Comparison of ENCODE assay signal across 8 mouse cellular contexts in the genomic region with DNA sequence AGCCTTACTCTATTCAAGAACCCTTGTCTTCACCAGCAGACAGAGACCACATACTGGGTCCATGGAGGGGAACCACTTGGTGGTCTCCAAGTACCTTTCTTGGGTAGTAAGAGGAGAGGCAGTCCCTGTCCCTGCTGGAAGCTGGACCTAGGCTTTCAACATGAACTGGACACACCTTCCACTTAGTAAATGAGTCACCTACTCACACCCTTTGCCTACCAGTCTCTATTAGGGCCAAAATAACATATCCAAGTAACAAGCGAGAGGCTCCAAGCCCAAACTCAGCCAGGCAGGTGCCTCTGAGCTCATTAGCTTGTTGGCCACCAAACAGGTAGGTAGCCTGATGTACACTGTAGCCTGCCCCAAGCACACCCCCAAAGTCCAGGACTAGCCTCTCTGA. TPM values are rescaled to one million over a fixed set of nuclear protein-coding genes. Genes with fewer than 3 reads are reported as not detected.
DNase-seq lines count a peak whose midpoint lies in the region; ATAC-seq and TF ChIP-seq lines count a peak whose summit lies in the region.

No protein-coding gene starts in this region.

- peaks cover 40% of the 10 kb centered on the region for H3K36me3 ChIP-seq in heart, embryonic 13.5 days
- H3K36me3 ChIP-seq in MEL (ENCODE audit: control insufficient read depth in 1 of 2, insufficient read depth in 2 of 2, low read length in 2 of 2) (peaks cover 5 to 13% of the 10 kb centered on the region in 2 experiments), macrophage (ENCODE audit: inconsistent target) (peaks cover 28% of the 10 kb centered on the region)
- H3K36me3 ChIP-seq in hindbrain, embryonic 10.5 days: peaks cover 43% of the 10 kb centered on the region

- peak overlapping the region; percentile 94 for H3K9ac ChIP-seq in heart, embryonic 13.5 days
- peak overlapping the region; percentile 97 for H3K9ac ChIP-seq in MEL (ENCODE audit: control insufficient read depth, low read depth, low read length, poor library complexity, severe bottlenecking)

- no peaks in the 10 kb centered on the region for H3K27me3 ChIP-seq in heart, embryonic 13.5 days (replicated peaks)
- no peaks in the 10 kb centered on the region for H3K27me3 ChIP-seq in MEL (ENCODE audit: control insufficient read depth in 1 of 2, insufficient read depth in 2 of 2, low read length in 2 of 2)
- no peaks in the 10 kb centered on the region for H3K27me3 ChIP-seq in hindbrain, embryonic 10.5 days (ENCODE audit: insufficient read depth, poor library complexity, severe bottlenecking)

- peaks cover 28% of the 10 kb centered on the region for H3K4me1 ChIP-seq in heart, embryonic 13.5 days
- peaks cover 0 to 12% of the 10 kb centered on the region in 2 experiments; a peak in 1 of 4 replicates for H3K4me1 ChIP-seq in MEL (ENCODE audit: control insufficient read depth in 1 of 2, insufficient read depth in 2 of 2, low read length in 2 of 2)
- peaks cover 26% of the 10 kb centered on the region for H3K4me1 ChIP-seq in hindbrain, embryonic 10.5 days (replicated peaks)

- no peak for TF ChIP-seq RAD21 in MEL (IDR thresholded peaks at IDR 0.05; ENCODE audit: low read depth, low read length)

- no peak for ATAC-seq in heart, embryonic 13.5 days (ENCODE audit: extremely low read depth, insufficient number of reproducible peaks, low FRiP score, low TSS enrichment)

- peak overlapping the region; percentile 97 for H3K4me3 ChIP-seq in heart, embryonic 13.5 days
- H3K4me3 ChIP-seq in MEL (ENCODE audit: control insufficient read depth in 1 of 2, insufficient read depth in 1 of 2, low read depth in 2 of 2, low read length in 2 of 2) (peak overlapping the region; percentile 74 to 92), macrophage (ENCODE audit: inconsistent target) (peak overlapping the region; percentile 89)
- peak overlapping the region; percentile 95 for H3K4me3 ChIP-seq in hindbrain, embryonic 10.5 days

- peak overlapping the region; percentile 81 for H3K4me2 ChIP-seq in heart, embryonic 13.5 days

- 80% methylated on average over 1 of the region's 1 CpGs for WGBS in heart, embryonic 13.5 days
- WGBS in hindbrain, embryonic 10.5 days: 82% methylated on average over 1 of the region's 1 CpGs
- WGBS in macrophage (ENCODE audit: missing documents): 73% methylated on average over 1 of the region's 1 CpGs

- no peak for TF ChIP-seq EP300 in MEL (IDR thresholded peaks at IDR 0.05; ENCODE audit: low read depth in 1 of 2, low read length in 2 of 2)

- TF ChIP-seq CTCF in MEL (IDR thresholded peaks at IDR 0.05 in 2 of 3, conservative IDR thresholded peaks at IDR 0.05 in 1 of 3; ENCODE audit: control insufficient read depth in 1 of 3, insufficient read depth in 1 of 3, low read depth in 2 of 3, low read length in 3 of 3, poor library complexity in 1 of 3, severe bottlenecking in 1 of 3): no peak

- DNase-seq in heart, postnatal 14 days: no peak
- DNase-seq in MEL (ENCODE audit: low read depth, low spot score): no peak
- DNase-seq in hindbrain, embryonic 10.5 days (ENCODE audit: low spot score): no peak
- no peak for DNase-seq in layer of hippocampus, adult 9-11 months
- no peak for DNase-seq in layer of hippocampus, adult 8-10 months (ENCODE audit: low spot score in 2 of 2)
- no peak for DNase-seq in cerebellum, postnatal 4 days (ENCODE audit: low spot score in 2 of 2)

- H3K79me2 ChIP-seq in MEL (ENCODE audit: control insufficient read depth, insufficient read depth, low read length, poor library complexity) (peaks cover 25% of the 10 kb centered on the region), macrophage (ENCODE audit: inconsistent target) (peaks cover 29% of the 10 kb centered on the region)

- no peak for TF ChIP-seq POLR2A in MEL (IDR thresholded peaks at IDR 0.05; ENCODE audit: control insufficient read depth in 1 of 2, insufficient read depth in 1 of 2, low read depth in 1 of 2, low read length in 2 of 2, poor library complexity in 1 of 2)

- peak overlapping the region; percentile 93; the same call in 1 of the 2 replicates for H3K27ac ChIP-seq in heart, embryonic 13.5 days (replicated peaks)
- H3K27ac ChIP-seq in MEL (ENCODE audit: control insufficient read depth, low read depth, low read length) (no peak overlapping the region), macrophage (no peak overlapping the region)
- H3K27ac ChIP-seq in hindbrain, embryonic 10.5 days: peak overlapping the region; percentile 96

- intact Hi-C loops in heart, postnatal 14 days (cut with DNase I): no loop called here

- H3K9me3 ChIP-seq in heart, embryonic 13.5 days: no peaks in the 10 kb centered on the region
- H3K9me3 ChIP-seq in MEL (replicated peaks; ENCODE audit: insufficient read depth, low read length): no peaks in the 10 kb centered on the region
- no peaks in the 10 kb centered on the region for H3K9me3 ChIP-seq in hindbrain, embryonic 10.5 days

RNA-seq across cellular contexts. Expression of a gene that starts 1.3 kb away (rescaled TPM):
- 0.13 TPM in 1 of 2 replicates, not detected in the other for polyA plus RNA-seq in heart, embryonic 13.5 days (2015; fragmentation: Nextera tagmentation; extraction: Ambion mirVana)
- not detected for total RNA-seq in heart, postnatal 14 days (2021)
- not detected in 2 replicates for total RNA-seq in MEL (2012; rRNA removed)
- polyA plus RNA-seq in MEL (2012; ENCODE audit: insufficient read depth in 1 of 2, insufficient read length in 2 of 2, low read depth in 1 of 2, low replicate concordance in 2 of 2, missing spikeins in 1 of 2) (not detected), macrophage (2018) (not detected in 3 replicates)
- 0.15 and 0.22 TPM in 2 replicates for polyA plus RNA-seq in hindbrain, embryonic 10.5 days (2016; fragmentation: Nextera tagmentation; extraction: Ambion mirVana)
- 10 to 100 TPM in 2 of 26 experiments, 1 to 10 TPM in 11, under 1 TPM in 1, not detected in 12; 0.92 to 14.1 (median 4.0) TPM for total RNA-seq in macrophage (2018; cell fraction: chromatin; rRNA removed)
- under 1 TPM in 11 of 26 experiments, not detected in 15; 0.09 to 0.43 (median 0.23) TPM for total RNA-seq in macrophage (2018; cell fraction: cytosol; rRNA removed)
- 1 to 10 TPM in 12 of 26 experiments, under 1 TPM in 1, not detected in 13; 0.89 to 9.8 (median 4.0) TPM for total RNA-seq in macrophage (2018; cell fraction: nucleus; rRNA removed)
- under 1 TPM in 1 of 4 experiments, not detected in 3; 0.56 TPM for total RNA-seq in layer of hippocampus, adult 8-10 months (2022)

RNA-seq across cellular contexts. Expression of a gene that starts 5.6 kb away (rescaled TPM):
- 85.5 and 90.6 TPM in 2 replicates for polyA plus RNA-seq in heart, embryonic 13.5 days (2015; fragmentation: Nextera tagmentation; extraction: Ambion mirVana)
- 100 to 1,000 TPM; 106 TPM for total RNA-seq in heart, postnatal 14 days (2021)
- total RNA-seq in MEL (2012; rRNA removed): 71.0 and 86.1 TPM in 2 replicates
- polyA plus RNA-seq in MEL (2012; ENCODE audit: insufficient read depth in 1 of 2, insufficient read length in 2 of 2, low read depth in 1 of 2, low replicate concordance in 2 of 2, missing spikeins in 1 of 2) (100 to 1,000 TPM in 1 of 2 experiments, not detected in 1; 106 TPM), macrophage (2018) (43.0 to 46.2 TPM (median 44.1 TPM) in 3 replicates)
- polyA plus RNA-seq in hindbrain, embryonic 10.5 days (2016; fragmentation: Nextera tagmentation; extraction: Ambion mirVana): 135 and 147 TPM in 2 replicates
- 100 to 1,000 TPM in 13 of 26 experiments, 10 to 100 TPM in 13; 50.2 to 276 (median 92.4) TPM for total RNA-seq in macrophage (2018; cell fraction: chromatin; rRNA removed)
- 10 to 100 TPM; 19.3 to 65.5 (median 35.3) TPM for total RNA-seq in macrophage (2018; cell fraction: cytosol; rRNA removed)
- total RNA-seq in macrophage (2018; cell fraction: nucleus; rRNA removed): 100 to 1,000 TPM in 11 of 26 experiments, 10 to 100 TPM in 15; 27.8 to 176 (median 73.1) TPM
- 100 to 1,000 TPM; 246 to 261 (median 255) TPM for total RNA-seq in layer of hippocampus, adult 8-10 months (2022)

RNA-seq across cellular contexts. Expression of a gene that starts 17.4 kb away (rescaled TPM):
- polyA plus RNA-seq in heart, embryonic 13.5 days (2015; fragmentation: Nextera tagmentation; extraction: Ambion mirVana): 1,082 and 1,332 TPM in 2 replicates
- 1,000 to 10,000 TPM; 2,156 to 2,164 TPM for total RNA-seq in heart, postnatal 14 days (2021)
- 498 and 541 TPM in 2 replicates for total RNA-seq in MEL (2012; rRNA removed)
- polyA plus RNA-seq in MEL (2012; ENCODE audit: insufficient read depth in 1 of 2, insufficient read length in 2 of 2, low read depth in 1 of 2, low replicate concordance in 2 of 2, missing spikeins in 1 of 2) (1,000 to 10,000 TPM in 1 of 2 experiments, not detected in 1; 1,152 TPM), macrophage (2018) (151 to 228 TPM (median 160 TPM) in 3 replicates)
- 566 and 596 TPM in 2 replicates for polyA plus RNA-seq in hindbrain, embryonic 10.5 days (2016; fragmentation: Nextera tagmentation; extraction: Ambion mirVana)
- 10 to 100 TPM; 15.7 to 78.9 (median 50.6) TPM for total RNA-seq in macrophage (2018; cell fraction: chromatin; rRNA removed)
- total RNA-seq in macrophage (2018; cell fraction: cytosol; rRNA removed): 100 to 1,000 TPM; 169 to 266 (median 209) TPM
- 100 to 1,000 TPM in 2 of 26 experiments, 10 to 100 TPM in 24; 24.2 to 109 (median 64.0) TPM for total RNA-seq in macrophage (2018; cell fraction: nucleus; rRNA removed)
- total RNA-seq in layer of hippocampus, adult 8-10 months (2022): 100 to 1,000 TPM; 439 to 655 (median 576) TPM

RNA-seq across cellular contexts. Expression of a gene that starts 25.6 kb away (rescaled TPM):
- polyA plus RNA-seq in heart, embryonic 13.5 days (2015; fragmentation: Nextera tagmentation; extraction: Ambion mirVana): 2.1 TPM in 2 replicates
- total RNA-seq in heart, postnatal 14 days (2021): under 1 TPM; 0.67 to 0.73 TPM
- total RNA-seq in MEL (2012; rRNA removed): 0.19 and 0.33 TPM in 2 replicates
- polyA plus RNA-seq in MEL (2012; ENCODE audit: insufficient read depth in 1 of 2, insufficient read length in 2 of 2, low read depth in 1 of 2, low replicate concordance in 2 of 2, missing spikeins in 1 of 2): under 1 TPM in 1 of 2 experiments, not detected in 1; 0.29 TPM
- polyA plus RNA-seq in hindbrain, embryonic 10.5 days (2016; fragmentation: Nextera tagmentation; extraction: Ambion mirVana): 0.42 and 0.46 TPM in 2 replicates
- not detected for total RNA-seq in macrophage (2018; cell fraction: chromatin; rRNA removed)
- under 1 TPM in 2 of 26 experiments, not detected in 24; 0.14 to 0.15 TPM for total RNA-seq in macrophage (2018; cell fraction: cytosol; rRNA removed)
- total RNA-seq in macrophage (2018; cell fraction: nucleus; rRNA removed): not detected
- not detected in 3 replicates for polyA plus RNA-seq in macrophage (2018)
- under 1 TPM in 1 of 4 experiments, not detected in 3; 0.55 TPM for total RNA-seq in layer of hippocampus, adult 8-10 months (2022)

RNA-seq across cellular contexts. Expression of a gene that starts 53.0 kb away (rescaled TPM):
- 0.31 and 0.34 TPM in 2 replicates for polyA plus RNA-seq in heart, embryonic 13.5 days (2015; fragmentation: Nextera tagmentation; extraction: Ambion mirVana)
- 1 to 10 TPM in 1 of 2 experiments, under 1 TPM in 1; 0.22 to 3.3 TPM for total RNA-seq in heart, postnatal 14 days (2021)
- not detected in 2 replicates for total RNA-seq in MEL (2012; rRNA removed)
- not detected for polyA plus RNA-seq in MEL (2012; ENCODE audit: insufficient read depth in 1 of 2, insufficient read length in 2 of 2, low read depth in 1 of 2, low replicate concordance in 2 of 2, missing spikeins in 1 of 2)
- polyA plus RNA-seq in hindbrain, embryonic 10.5 days (2016; fragmentation: Nextera tagmentation; extraction: Ambion mirVana): 0.25 and 0.43 TPM in 2 replicates
- total RNA-seq in macrophage (2018; cell fraction: chromatin; rRNA removed): 1 to 10 TPM in 6 of 26 experiments, under 1 TPM in 6, not detected in 14; 0.29 to 1.8 (median 0.94) TPM
- under 1 TPM in 2 of 26 experiments, not detected in 24; 0.07 to 0.12 TPM for total RNA-seq in macrophage (2018; cell fraction: cytosol; rRNA removed)
- total RNA-seq in macrophage (2018; cell fraction: nucleus; rRNA removed): 1 to 10 TPM in 2 of 26 experiments, under 1 TPM in 6, not detected in 18; 0.35 to 1.3 (median 0.88) TPM
- not detected in 3 replicates for polyA plus RNA-seq in macrophage (2018)
- total RNA-seq in layer of hippocampus, adult 8-10 months (2022): 1 to 10 TPM; 3.2 to 4.3 (median 3.7) TPM

Comparison
In these comparisons a context has a peak if more than half of its experiments do, and no peak if none do; other contexts are left out.
1. H3K27ac ChIP-seq: peak in heart, embryonic 13.5 days (single experiment) and hindbrain, embryonic 10.5 days (single experiment); none in MEL (single experiment) and macrophage (single experiment).
2. Peak in every context shown above with its lines, with median percentiles within 50 percentile points of each other: H3K4me3 ChIP-seq.